Mouse (Mus musculus) right cerebral cortex, postnatal 36 days (tissue): ENCODE data around the gene Map4k4.
A peak's percentile ranks its signal among the peaks of the same experiment; 100 is the strongest.

Experiments
- DNase-seq, 2 experiments: peaks; one replicate each; pipeline ENCODE4 v3.0.0; 2022; ENCODE audit warnings: low spot score in 2 of 2, mixed read lengths in 1 of 2

The Map4k4 gene

DNA sequence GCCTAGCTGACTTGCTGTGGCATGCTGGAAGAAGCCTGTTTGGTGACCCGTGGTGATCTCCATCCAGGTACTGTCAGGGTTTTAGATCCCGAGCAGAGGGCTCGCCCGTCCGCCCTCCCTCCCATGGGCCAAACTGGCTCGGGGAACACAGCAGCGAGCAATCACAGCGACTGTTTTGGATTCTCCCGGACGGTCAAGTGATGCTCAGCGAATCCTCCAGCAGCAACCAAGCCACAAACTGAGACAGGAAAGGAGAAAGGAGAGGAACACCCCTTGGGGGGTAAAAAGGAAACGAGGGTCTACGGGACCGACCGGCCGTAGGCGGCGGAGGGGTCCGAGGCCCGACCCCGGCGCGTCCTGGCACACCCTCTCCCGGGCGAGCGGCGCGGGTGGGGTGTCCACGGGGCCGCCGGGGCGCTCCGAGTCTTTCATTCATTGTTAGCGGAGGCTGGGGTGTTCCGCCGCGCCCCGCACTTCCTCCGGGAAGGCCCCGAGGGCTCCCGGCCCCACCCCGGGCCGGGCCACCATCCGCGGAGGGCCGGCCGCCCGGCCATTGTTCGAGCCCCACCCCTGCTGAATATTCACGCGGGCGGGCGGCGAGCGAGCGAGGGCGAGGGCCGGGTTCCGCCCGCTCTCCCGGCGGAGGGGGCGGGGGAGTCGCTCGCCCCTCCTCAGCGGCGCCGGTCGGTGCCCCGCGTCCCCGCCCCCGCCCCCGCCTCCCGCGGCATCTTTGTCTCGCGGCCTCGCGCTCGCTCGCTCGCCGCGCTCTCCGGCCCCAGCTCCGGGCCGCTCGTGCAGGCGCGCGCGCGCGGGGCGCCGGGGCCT lies at the start of gene Map4k4:
TSS of gene Map4k4 (plus strand) at position 733 of the 825 bp plus-strand sequence.
- peak in 1 of 2 experiments; percentile 35 for DNase-seq

GRCm38 (mm10) chr1:39855949-39856348 lies 44.8 kb upstream of the Map4k4 start:
- DNase-seq, result no peak

GRCm38 (mm10) chr1:39856795-39857447 lies 43.8 kb upstream of the Map4k4 start:
- no peak for DNase-seq

DNA sequence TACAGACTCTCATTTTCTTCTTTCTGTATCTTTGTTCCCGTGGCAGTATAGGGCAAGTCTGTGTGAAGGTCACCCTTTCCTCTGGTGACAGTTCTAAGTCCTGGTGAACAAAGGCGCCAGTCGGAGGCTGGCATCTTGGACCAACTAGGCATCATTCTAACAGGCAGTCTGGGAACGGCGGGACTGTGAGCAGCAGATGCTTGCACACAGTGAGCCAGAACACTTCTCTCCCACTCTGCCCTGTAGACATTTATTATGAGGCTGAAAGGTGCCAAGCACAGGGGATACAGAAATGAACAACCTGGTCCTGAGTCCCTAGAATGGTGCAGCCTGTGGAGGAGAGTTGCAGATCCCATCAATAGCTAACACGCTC lies 43.3 kb upstream of the Map4k4 start:
- DNase-seq, result no peak

GRCm38 (mm10) chr1:39859213-39859612 lies 41.5 kb upstream of the Map4k4 start:
- DNase-seq, result no peak

- no peak for DNase-seq
These were observed 34.2 kb upstream of the Map4k4 start for GRCm38 (mm10) chr1:39866367-39867141.

DNA sequence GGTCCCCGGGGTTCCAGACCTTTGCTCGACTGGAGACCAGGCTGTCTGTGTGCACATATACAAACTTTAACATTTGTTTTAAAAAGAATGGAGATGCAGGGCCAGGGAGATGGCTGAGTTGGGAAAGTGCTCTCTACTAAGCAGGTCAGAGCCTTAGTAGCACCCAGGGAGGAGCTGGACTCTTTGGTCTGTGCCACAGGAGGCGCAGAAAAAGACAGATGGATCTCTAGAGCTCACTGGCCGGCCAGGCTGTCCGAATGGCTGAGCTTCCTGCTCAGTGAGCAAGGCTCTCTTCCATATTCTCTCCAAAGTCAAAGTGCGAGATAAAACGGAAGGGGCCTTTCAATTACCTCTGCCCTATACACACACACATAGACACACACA lies 33.6 kb upstream of the Map4k4 start:
- DNase-seq, result no peak

- DNase-seq, result no peak
These were observed 32.6 kb upstream of the Map4k4 start for GRCm38 (mm10) chr1:39867966-39868593.

DNA sequence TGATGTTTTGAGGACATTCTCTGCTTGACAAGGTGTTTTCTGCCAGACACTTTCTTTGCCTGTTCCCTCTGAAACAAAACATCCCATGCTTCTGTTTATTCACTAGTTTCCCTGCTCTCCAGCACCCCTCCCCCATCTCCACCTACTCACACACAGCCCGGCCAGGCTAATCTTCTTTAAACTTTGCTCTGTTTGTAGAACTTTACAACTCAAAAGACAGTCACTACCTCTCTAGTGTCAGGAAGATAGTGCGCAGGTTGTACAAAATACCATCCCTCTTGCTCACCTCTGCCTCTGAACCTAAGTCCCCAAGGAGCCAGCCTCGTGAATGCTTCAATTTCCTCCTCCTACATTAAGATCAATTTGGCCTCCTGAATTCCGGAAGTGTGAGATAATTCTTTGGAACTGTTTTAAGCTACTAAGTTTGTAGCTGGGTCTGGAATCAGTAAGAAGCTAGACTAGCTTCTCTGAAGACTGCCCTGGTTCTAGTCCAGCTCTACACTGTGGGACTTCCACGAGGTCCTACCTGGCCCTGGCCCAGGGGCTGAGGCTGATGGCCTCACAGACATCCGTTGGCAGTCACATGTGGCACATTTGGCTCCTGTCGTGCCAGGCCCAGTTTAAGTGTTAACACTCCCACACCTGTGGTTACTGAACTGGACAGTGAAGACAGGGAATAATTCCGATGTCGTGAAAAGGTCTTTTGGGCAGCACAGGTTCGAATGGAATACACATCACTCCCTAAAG lies 31.7 kb upstream of the Map4k4 start:
- DNase-seq, result no peak

DNA sequence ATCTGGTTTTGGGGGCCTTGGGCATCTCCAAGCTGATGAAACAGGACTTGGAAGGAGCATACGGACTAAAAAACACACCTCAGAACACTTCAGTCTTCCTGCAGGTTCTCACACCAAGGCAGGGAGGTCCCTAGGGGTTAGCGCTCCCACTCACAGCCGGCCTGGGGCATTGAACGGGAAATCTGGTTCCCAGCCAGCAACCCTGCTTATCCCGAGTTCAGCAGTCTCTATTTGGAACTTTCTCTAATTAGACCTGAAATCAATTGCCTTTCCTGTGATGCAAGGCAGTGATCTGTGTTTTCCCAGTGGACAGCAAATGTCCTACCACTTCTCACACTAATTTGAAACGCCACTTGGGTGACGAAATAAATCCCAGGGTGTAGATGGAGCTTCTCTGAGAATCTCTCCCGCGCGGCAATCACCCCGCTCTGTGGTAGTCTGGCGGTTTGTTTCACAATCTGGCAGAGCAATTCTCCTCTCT lies 31.0 kb upstream of the Map4k4 start:
- DNase-seq, result no peak

GRCm38 (mm10) chr1:39877981-39878380 lies 22.7 kb upstream of the Map4k4 start:
- DNase-seq, result no peak

- no peak for DNase-seq
These were observed 18.2 kb upstream of the Map4k4 start for GRCm38 (mm10) chr1:39882505-39882904.

GRCm38 (mm10) chr1:39884803-39885515 lies 15.8 kb upstream of the Map4k4 start:
- no peak for DNase-seq

- no peak for DNase-seq
These were observed 12.7 kb upstream of the Map4k4 start for GRCm38 (mm10) chr1:39887997-39888396.

- no peak for DNase-seq
These were observed 11.3 kb upstream of the Map4k4 start for GRCm38 (mm10) chr1:39889429-39889828.

DNA sequence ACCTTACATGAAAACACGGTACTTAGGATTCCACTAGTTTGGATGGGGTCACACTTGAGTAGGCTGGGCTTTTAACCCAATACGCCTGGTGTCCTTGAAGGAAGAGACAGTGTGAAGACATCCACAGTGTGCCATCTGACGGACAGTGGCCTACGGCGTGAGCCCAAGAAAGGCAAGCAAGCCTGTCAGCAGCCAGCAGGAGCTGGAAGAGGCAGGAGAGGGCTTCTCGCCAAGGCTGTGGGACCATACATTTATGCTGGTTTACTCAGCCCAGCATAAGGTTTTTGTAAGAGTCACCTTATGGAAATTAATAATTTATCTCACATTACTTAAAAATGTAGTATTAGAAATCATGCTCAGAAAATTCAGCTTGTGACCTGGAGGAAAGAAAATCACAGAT lies 10.7 kb upstream of the Map4k4 start:
- no peak for DNase-seq

DNA sequence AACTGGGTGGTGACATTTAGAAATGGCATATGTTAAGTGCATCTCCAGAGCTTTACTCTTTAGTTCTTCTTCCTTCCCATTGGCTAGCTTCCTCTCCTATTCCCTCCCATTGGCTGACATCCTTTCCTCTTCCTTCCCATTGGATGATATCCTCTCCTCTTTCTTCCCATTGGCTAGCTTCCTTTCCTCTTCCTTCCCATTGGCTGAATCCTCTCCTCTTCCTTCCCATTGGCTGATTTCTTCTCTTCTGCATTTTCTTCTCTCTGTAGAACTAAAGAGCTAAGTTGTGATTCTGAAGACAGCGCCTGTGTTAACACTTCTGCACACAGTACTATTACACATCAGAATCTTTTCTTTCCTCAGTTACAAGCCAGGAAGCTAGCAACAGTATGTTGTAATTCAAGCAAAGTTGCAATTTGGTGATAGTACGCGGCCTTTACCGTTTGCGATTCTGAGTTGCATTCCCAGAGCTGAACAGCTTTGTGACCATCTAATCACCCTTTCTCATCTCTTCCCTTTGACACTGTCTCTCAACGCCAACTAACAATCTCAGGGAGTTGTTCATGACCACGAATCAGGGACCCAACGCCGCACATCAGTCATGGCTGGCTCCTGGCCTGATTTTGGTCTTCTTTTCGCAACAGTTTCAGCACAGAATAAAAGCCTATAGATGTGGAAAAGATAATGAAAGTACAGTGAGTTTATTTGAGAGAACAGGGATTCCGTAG lies 7.4 kb upstream of the Map4k4 start:
- DNase-seq, result no peak

DNA sequence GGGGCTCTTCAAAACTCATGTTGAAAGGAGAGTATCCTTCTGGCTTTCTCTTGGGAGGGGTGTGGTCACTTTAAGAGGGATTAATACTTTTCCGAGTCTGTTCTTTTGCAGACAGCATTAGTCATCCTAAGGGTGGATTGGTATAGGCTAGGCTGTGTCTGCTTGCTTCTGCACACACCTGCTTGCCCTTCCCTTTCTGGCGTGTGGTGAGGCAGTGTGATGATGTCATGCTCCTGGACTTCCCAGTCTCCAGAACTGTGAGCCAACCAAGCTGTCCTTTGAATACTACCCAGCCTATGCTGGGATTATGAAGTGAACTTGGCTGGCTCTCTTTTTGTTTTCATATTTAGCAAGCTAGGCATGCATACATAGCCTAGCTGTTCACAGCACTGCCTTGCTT lies 5.6 kb upstream of the Map4k4 start:
- DNase-seq, result no peak

GRCm38 (mm10) chr1:39895506-39895905 lies 5.2 kb upstream of the Map4k4 start:
- DNase-seq, result no peak

- DNase-seq, result no peak
These were observed 4.1 kb upstream of the Map4k4 start for GRCm38 (mm10) chr1:39896581-39896980.
